Mouse (Mus musculus) ovary, adult 10 weeks (tissue): ENCODE results near the gene AC134908.4. TPM values are rescaled to one million over a fixed set of nuclear protein-coding genes. Genes with fewer than 3 reads are reported as not detected.

Source experiments
- polyA plus RNA-seq: library from polyadenylated mRNA; stranded (reverse); fragments of 350-450 nt; fragmentation: Illumina TruSeq; extraction: RNeasy Lipid Tissue Mini Kit (QIAGEN cat#74804); gene quantifications from one replicate; pipeline ENCODE4 v1.2.3, GENCODE M21; 2014

The AC134908.4 gene
- not detected for polyA plus RNA-seq

GRCm38 (mm10) chr17:25795609-25796092, at the start of gene AC134908.4:
AC134908.4 (minus strand) TSS chr17:25795659.

GRCm38 (mm10) chr17:25844396-25844901, 49.0 kb upstream of the AC134908.4 start, which contains the start of gene Rhot2:
Rhot2 (minus strand) TSS chr17:25844851.

GRCm38 (mm10) chr17:25841117-25841880, 45.8 kb upstream of the AC134908.4 start, which contains the start of gene Gm20683:
Gm20683 (minus strand) TSS chr17:25841763.

GRCm38 (mm10) chr17:25837076-25837410, 41.6 kb upstream of the AC134908.4 start, which contains the start of gene Rhbdl1:
Rhbdl1 (minus strand) TSS chr17:25837295.

GRCm38 (mm10) chr17:25833291-25833663, 37.8 kb upstream of the AC134908.4 start, which contains the start of gene Stub1:
Stub1 (minus strand) TSS chr17:25833404.

GRCm38 (mm10) chr17:25828712-25829557, 33.5 kb upstream of the AC134908.4 start, which contains the start of gene Jmjd8:
Jmjd8 (plus strand) TSS chr17:25828867.

GRCm38 (mm10) chr17:25823452-25823851, 28.0 kb upstream of the AC134908.4 start, which contains the start of gene Wdr24:
Wdr24 (plus strand) TSS chr17:25823627.

GRCm38 (mm10) chr17:25808789-25809605, 13.5 kb upstream of the AC134908.4 start, which contains the start of gene Fbxl16:
Fbxl16 (plus strand) TSS chr17:25809085.

GRCm38 (mm10) chr17:25796951-25797369, 1.5 kb upstream of the AC134908.4 start, which contains the start of gene Metrn:
Metrn (minus strand) TSS chr17:25797136.

GRCm38 (mm10) chr17:25792615-25793014, 2.8 kb downstream of the AC134908.4 start, which contains the start of gene Fam173a:
Fam173a (minus strand) TSS chr17:25792901.

GRCm38 (mm10) chr17:25786280-25786679, 9.2 kb downstream of the AC134908.4 start, which contains the start of gene Ccdc78:
Ccdc78 (plus strand) TSS chr17:25786580.

GRCm38 (mm10) chr17:25785281-25785745, 10.1 kb downstream of the AC134908.4 start, which contains the start of gene Haghl:
Haghl (minus strand) TSS chr17:25785673.

GRCm38 (mm10) chr17:25773549-25774120, 21.8 kb downstream of the AC134908.4 start, which contains the start of gene Narfl:
Narfl (plus strand) TSS chr17:25773776.

GRCm38 (mm10) chr17:25754241-25754640, 41.2 kb downstream of the AC134908.4 start, which contains the start of gene Msln:
Msln (minus strand) TSS chr17:25754378.

Other genes with a start within 250 kb of the AC134908.4 start
- gene Sox8, start 225.0 kb downstream of the AC134908.4 start, polyA plus RNA-seq: 1.3 TPM
- gene Lmf1, start 216.6 kb downstream of the AC134908.4 start, polyA plus RNA-seq: 0.43 TPM
- gene Gng13, start 78.5 kb downstream of the AC134908.4 start, polyA plus RNA-seq: not detected
- not detected for gene Chtf18, start 68.2 kb downstream of the AC134908.4 start, polyA plus RNA-seq
- gene Rpusd1, start 68.0 kb downstream of the AC134908.4 start, polyA plus RNA-seq: not detected
- gene Mslnl, start 59.6 kb downstream of the AC134908.4 start, polyA plus RNA-seq: not detected
- 2.0 TPM for gene Msln, start 41.3 kb downstream of the AC134908.4 start, polyA plus RNA-seq
- gene Narfl, start 21.9 kb downstream of the AC134908.4 start, polyA plus RNA-seq: 0.80 TPM
- 1.4 TPM for gene Haghl, start 10.0 kb downstream of the AC134908.4 start, polyA plus RNA-seq
- gene Ccdc78, start 9.1 kb downstream of the AC134908.4 start, polyA plus RNA-seq: 0.43 TPM
- gene Fam173a, start 2.8 kb downstream of the AC134908.4 start, polyA plus RNA-seq: not detected
- gene Metrn, start 1.5 kb upstream of the AC134908.4 start, polyA plus RNA-seq: 0.26 TPM
- 0.94 TPM for gene Fbxl16, start 13.4 kb upstream of the AC134908.4 start, polyA plus RNA-seq
- gene Wdr24, start 28.0 kb upstream of the AC134908.4 start, polyA plus RNA-seq: 0.29 TPM
- gene Jmjd8, start 33.2 kb upstream of the AC134908.4 start, polyA plus RNA-seq: 1.5 TPM
- gene Stub1, start 37.7 kb upstream of the AC134908.4 start, polyA plus RNA-seq: 2.7 TPM
- gene Rhbdl1, start 41.6 kb upstream of the AC134908.4 start, polyA plus RNA-seq: not detected
- gene Gm20683, start 46.1 kb upstream of the AC134908.4 start, polyA plus RNA-seq: not detected
- gene Rhot2, start 49.2 kb upstream of the AC134908.4 start, polyA plus RNA-seq: 8.3 TPM
- 1.0 TPM for gene Wdr90, start 65.8 kb upstream of the AC134908.4 start, polyA plus RNA-seq
- gene Mcrip2, start 73.1 kb upstream of the AC134908.4 start, polyA plus RNA-seq: not detected
- gene Mettl26, start 79.4 kb upstream of the AC134908.4 start, polyA plus RNA-seq: 10.6 TPM
- not detected for gene Wfikkn1, start 85.2 kb upstream of the AC134908.4 start, polyA plus RNA-seq
- 1.1 TPM for gene Rab40c, start 124.1 kb upstream of the AC134908.4 start, polyA plus RNA-seq
- 27.4 TPM for gene Pigq, start 149.3 kb upstream of the AC134908.4 start, polyA plus RNA-seq
- 0.29 TPM for gene Nhlrc4, start 149.3 kb upstream of the AC134908.4 start, polyA plus RNA-seq
- not detected for gene A930017K11Rik, start 156.9 kb upstream of the AC134908.4 start, polyA plus RNA-seq
- gene Capn15, start 190.1 kb upstream of the AC134908.4 start, polyA plus RNA-seq: 0.51 TPM